Mouse (Mus musculus) kidney, postnatal 14 days (tissue): ENCODE measurements around the gene Acsl4.
A peak's percentile ranks its signal among the peaks of the same experiment; 100 is the strongest.

Source experiments
- DNase-seq: peaks from one replicate; pipeline ENCODE4 v3.0.0; 2022; ENCODE audit warnings: mixed read lengths

Acsl4 gene

DNA sequence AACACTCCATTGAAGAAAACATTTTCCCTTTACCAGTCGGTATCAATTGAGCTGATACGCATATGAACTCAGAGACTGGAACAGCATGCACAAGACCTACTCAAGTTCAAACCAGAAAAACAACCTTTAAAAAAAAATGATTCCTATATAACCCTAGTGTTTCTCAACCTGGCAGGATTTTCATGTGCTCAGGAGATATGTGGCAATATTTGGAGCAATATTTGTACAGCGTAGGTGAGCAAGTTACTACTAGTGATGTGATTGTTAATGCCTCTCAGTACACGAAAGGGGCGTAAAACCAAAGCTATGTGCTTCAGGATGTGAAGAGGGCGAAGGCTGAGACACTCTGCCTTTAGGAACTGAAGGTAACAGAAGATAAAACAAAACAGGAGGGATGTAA, 54.1 kb downstream of the Acsl4 start:
- DNase-seq, result no peak

DNA sequence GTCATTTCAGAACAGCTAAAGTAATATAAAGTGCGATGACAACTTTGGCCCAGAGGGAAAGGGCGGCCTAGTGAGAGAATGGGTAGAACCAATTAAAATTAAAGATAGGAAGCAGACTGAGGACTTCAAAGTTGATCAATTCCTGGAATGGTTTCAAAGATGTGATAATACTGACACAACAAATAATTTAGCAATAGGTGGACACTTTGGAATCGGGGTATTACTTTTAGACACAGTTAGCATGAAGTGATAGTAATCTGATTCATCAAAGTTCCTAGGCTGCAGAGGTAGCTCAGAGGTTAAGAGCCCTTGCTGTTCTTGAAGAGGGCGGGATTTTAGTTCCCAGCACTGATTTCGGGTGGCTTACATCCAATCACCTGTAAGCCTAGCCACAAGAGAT, 54.8 kb downstream of the Acsl4 start:
- no peak for DNase-seq

DNA sequence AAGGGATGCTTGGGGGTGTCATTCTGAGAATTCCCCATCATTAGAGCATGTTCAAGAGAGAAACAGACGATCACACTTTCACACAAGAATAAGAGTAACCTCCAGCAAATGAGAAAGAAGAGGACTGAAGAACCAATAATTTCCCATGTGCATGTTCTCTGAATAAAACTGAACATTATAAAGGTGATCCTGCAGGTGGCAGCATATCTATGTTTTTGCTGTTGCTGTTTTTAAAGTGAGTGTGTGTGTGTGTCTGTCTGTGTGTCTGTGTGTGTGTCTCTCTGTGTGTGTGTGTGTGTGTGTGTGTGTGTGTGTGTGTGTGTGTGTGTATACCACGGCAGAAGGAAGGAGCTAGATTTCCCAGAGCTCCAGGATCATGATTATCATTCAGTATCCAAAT, 64.6 kb downstream of the Acsl4 start:
- DNase-seq, result peak; percentile 3

DNA sequence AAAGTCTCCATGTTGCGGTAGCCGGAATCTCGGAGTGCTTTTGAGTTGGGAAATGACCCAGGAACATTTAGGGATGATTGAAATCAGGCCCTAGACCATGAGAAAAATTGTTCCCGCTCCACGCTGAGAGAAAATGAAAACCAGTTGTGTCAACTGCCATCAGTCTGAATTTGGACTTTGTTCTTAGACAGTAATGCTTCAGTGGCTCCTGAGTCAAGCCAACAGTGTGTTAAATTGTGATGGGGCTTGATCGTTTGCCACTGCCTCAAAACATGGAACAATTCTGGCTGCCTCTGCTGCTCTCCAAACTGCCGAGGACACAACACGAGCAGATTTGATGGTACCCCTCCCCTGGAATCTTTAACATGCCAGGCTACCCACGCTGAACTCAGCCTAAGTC, 74.2 kb downstream of the Acsl4 start:
- DNase-seq, result peak; percentile 1

GRCm38 (mm10) chrX:142315270-142315669, 75.1 kb downstream of the Acsl4 start:
- no peak for DNase-seq

GRCm38 (mm10) chrX:142314307-142315024, 75.9 kb downstream of the Acsl4 start:
- DNase-seq, result peak; percentile 71

GRCm38 (mm10) chrX:142310431-142310830, 79.9 kb downstream of the Acsl4 start:
- no peak for DNase-seq

DNA sequence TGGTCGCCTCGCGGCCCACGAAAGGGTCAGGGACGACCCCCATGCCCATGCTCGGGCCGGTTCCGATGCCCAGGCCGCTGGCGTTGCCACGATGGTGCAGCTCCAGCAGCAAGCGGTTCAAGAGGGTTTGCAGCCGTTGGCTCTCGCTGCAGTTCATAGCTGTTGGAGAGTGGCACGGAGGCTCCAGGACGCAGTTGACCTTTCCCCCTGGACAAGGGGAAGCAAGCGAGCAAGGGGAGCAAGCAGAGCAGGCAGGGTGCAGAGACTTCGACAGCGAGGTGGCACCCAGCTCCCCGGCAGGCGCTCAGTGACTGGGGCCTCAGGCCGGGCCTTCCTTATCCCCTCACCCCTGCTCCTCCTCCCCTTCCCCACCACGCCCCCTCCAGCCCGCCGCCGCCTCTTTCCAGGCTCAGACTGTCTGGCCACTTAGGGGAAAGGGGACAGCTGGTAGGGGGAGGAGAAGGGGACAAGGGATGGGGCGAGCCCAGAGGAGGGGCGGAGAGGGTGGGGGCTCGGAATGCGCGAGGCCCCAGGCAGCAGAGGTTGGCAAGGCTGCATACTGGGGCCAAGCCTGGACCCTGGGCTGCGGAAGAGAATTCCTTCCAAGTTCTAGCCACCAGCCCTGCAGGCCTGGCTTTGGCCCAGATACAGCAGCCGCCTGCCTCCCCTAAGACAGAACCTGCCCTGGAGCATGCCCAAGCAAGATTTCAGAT, 84.3 kb downstream of the Acsl4 start, which contains the start of gene Kcne1l:
Gene Kcne1l, minus strand, starts transcription at position 426 of the 713 bp plus-strand sequence.
- DNase-seq, result peak; percentile 1

DNA sequence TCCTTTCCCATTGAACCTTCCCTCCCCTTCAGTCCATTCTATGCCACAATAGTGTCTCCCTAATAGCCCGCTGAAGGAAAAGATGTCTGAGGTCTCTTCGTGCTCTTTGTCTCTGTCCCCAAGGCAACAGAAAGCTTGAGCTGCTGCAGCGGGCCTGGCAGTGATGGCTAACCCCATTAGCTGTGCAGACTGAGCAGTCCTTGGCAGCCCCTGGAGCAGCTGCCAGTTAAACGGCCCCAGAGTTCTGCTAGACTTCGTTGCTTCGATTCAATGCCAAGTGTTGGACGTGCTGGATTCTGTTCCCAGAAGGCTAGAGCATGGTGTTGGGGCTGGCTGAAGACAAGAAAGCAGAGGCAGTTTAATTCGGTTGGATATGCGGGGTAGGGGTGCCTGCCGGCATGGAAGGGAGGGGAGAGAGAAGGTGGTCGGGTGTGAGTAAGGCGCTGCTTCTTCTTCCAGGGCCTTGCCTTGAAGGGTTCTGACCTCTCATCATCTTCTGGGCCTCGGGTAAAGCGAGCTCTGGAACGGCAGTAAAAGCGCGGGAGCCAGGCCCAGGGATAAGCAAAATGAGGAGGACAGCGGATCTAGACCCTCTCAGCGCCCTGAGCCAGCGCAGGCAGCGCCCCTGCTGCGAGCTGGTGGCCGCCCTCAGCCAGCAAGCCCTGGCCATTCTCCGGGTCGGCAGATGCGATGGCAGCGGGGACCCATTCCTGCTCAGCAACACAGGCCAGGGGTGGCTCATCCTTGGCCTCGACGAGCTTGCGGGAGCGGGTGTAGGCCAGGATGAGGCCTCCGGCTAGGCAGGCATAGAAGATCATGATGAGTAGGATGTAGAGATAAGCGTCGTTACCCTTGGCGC, 85.1 kb downstream of the Acsl4 start:
- peak; percentile 1 for DNase-seq

GRCm38 (mm10) chrX:142304592-142304991, 85.7 kb downstream of the Acsl4 start:
- no peak for DNase-seq

GRCm38 (mm10) chrX:142303456-142303855, 86.9 kb downstream of the Acsl4 start:
- DNase-seq, result peak; percentile 66

DNA sequence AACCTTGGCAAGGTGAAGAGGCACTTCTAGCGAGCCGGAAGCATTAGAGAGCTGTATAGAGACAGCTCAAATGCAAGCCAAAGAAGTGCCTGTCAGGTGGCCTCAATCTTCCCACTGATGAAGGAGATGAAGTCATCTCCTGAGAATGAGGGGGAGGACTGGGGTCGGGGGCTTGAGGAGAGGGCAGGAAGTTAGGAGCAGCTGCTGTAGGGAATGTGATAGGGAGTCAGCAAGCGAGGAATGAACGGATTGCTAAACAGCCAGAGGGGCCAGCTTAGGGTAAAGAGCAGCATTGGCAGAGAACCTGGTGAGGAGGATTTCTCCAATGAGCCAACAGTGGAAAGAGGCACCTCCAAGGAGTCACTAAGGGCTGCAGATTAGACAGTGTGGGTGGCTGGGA, 104.4 kb downstream of the Acsl4 start:
- DNase-seq, result no peak

- no peak for DNase-seq
Observed at GRCm38 (mm10) chrX:142276573-142276972, 113.8 kb downstream of the Acsl4 start.

DNA sequence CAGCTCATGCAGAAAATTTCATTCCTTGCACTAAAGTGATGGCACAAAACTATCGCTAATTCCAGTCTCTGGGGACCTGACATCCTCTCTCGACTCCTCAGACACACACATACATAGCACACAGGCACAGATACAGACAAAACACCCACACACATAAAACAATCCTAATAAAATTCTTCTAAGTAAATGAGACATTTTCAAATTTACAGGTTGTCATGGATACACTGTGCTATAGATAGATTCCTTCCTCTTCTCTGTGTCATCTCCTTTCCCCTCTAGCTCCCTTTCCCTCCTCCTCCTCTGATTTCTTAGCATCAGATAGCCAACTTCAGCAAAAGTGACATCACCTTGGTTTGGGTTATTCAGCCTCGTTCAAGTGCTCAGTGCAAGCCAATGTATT, 114.3 kb downstream of the Acsl4 start:
- no peak for DNase-seq
